Mouse (Mus musculus) Patski (cell line): ENCODE data around the gene Cept1. TPM values are rescaled to one million over a fixed set of nuclear protein-coding genes. Genes with fewer than 3 reads are reported as not detected.

Experiments used
- ATAC-seq: fragments of 100-300 bp; one replicate; pipeline ENCODE4 v1.8.0; 2021
- CTCF ChIA-PET: fragments of 350-600 bp; sonication (Branson Sonifier 250); formaldehyde crosslinking; loops from one replicate; lab custom pipeline; 2022; ENCODE audit warnings: inconsistent platforms; lab: Charles Lee
- POLR2A ChIA-PET: fragments of 350-600 bp; sonication (Branson Sonifier 250); formaldehyde crosslinking; loops from one replicate; lab custom pipeline; 2022; ENCODE audit warnings: antibody characterized with exemption, inconsistent platforms; lab: Charles Lee
- DNase-seq: peaks from one replicate; pipeline ENCODE4 v3.0.0-alpha.2; 2011; ENCODE audit warnings: low read depth, low spot score
- H3K27me3 ChIP-seq: fragments of 371-371 bp; one replicate; pipeline ENCODE4 v1.5.1; 2021
- CTCF ChIP-seq: fragments of 100-300 bp; IDR thresholded peaks from one replicate; pipeline ENCODE4 v1.5.1; 2021
- in situ Hi-C: fragments of 300-500 bp; cut with MboI; formaldehyde crosslinking; loops from 3 replicates; pipeline ENCODE4 v1.11.1; 2018; ENCODE audit warnings: low pct_unique_long_range_greater_than_20kb, mixed read lengths
- polyA plus RNA-seq: library from polyadenylated mRNA; unstranded; gene quantifications from one replicate; pipeline ENCODE4 v1.2.3, GENCODE M21; 2021

Cept1 gene
- polyA plus RNA-seq, 1 experiment from 2014 or later = 59.0 TPM

DNA sequence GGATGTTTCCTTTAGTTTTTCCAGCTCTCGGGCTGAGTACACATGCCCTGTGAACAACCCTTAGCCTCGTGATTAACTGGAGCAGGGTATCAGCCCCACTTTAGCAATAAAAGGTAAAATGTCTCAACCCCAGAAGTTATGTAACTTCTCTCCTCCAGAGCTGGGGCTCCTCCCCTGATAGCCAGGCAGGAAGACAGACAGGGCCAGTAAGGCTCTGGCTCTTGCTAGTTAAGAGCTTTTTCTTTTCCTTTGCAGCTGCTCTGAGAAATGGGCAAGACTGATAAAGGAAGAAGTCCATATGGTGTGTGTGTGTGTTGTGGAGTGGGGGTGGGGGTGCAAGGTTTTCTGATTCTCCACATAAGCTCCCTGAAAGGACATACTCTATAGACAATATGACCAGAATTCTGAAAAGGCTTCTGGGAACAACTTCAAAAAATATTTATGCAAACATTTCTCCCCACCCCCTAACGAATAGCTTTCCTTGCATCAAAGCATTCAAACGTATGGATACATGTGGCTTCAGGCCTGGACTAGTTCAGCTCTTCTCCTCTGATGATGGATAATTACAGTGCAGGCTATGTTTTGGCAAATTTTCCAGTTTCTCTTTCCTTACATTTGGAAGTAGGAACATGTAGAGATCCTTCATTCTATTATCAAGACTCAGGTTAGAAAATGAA lies 51.4 kb downstream of the Cept1 start:
- H3K27me3 ChIP-seq = no peaks in the 10 kb centered on the region
- peak; percentile 20 for ATAC-seq
- ChIA-PET CTCF (interaction anchor here (1.1 to 1.7 kb wide), 3 partner anchors 9 to 44 kb away, joined by 3 to 5 read pairs (median 3); no protein-coding TSS in a partner anchor), POLR2A (no interaction called here)
- DNase-seq = no peak
- TF ChIP-seq CTCF = no peak
- in situ Hi-C loops = no loop called here

DNA sequence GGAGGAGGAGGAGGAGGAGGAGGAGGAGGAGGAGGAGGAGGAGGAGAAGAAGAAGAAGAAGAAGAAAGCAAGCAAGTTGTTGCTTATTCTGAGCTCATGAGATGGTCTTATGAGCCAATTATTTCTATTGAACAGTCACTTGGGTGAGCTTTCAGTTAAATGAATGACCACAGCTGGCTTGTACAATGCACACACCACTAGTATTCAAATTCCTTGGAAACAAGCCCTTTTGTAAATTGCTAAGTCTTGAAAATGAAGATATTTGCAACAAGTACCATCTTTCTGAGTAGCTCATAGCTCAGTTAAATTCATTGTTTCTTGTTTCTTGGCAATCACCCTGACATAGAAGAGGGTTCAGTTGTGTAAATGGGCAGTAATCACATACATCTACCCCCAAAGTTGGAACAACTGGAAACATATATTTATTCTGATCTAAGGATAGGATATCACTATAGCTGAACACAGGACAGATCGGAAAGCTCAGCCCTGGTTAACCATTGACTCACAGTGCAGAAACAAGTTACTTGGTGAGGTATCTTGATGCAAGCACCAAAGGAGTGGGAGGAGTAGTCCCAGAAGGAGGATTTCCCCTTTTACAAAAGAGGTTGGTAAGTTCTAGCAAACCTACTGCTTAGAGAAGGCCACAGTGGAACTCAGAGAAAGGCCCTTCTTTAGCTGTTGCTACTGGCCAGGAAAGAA lies 52.1 kb downstream of the Cept1 start:
- in situ Hi-C loops = no loop called here
- CTCF ChIA-PET = interaction anchor here (1.1 to 1.3 kb wide), 4 partner anchors 9 to 43 kb away, joined by 3 read pairs; no protein-coding TSS in a partner anchor
- ATAC-seq (peak; percentile 7), DNase-seq (no peak)
- POLR2A ChIA-PET = interaction anchor here (0.9 kb wide), 1 partner anchor 9 kb away, joined by 7 read pairs; no protein-coding TSS in a partner anchor
- TF ChIP-seq CTCF = no peak
- no peaks in the 10 kb centered on the region for H3K27me3 ChIP-seq

DNA sequence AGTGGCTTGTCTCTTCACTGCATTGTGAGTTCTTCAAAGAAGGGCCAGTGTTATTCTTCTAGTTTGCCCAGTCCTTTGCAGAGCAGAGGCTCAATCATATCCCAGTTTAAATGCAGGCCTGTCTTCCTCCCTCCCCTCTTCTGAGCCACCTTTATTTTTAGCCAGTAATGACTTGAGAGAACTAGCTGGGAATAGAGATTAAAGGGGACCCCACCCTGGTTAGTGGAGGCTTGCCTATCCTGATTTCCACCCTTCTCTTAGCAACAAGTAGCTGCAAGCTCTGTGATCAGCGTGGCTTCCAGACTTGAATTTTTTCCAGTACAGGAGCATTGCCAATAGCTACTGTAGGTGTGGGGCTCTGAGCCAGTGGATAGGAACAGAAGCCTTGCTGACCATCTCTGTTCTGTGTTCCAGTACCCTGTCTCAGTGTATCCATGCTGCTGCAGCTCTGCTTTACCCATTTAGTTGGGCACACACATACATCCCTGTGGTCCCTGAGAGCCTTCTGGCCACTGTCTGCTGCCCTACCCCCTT lies 53.1 kb downstream of the Cept1 start:
- ATAC-seq (no peak), DNase-seq (no peak)
- H3K27me3 ChIP-seq = no peaks in the 10 kb centered on the region
- ChIA-PET CTCF (interaction anchor here (1.1 to 1.3 kb wide), 2 partner anchors 8 to 13 kb away, joined by 3 read pairs; no protein-coding TSS in a partner anchor), POLR2A (interaction anchor here (0.9 kb wide), 1 partner anchor 10 kb away, joined by 7 read pairs; no protein-coding TSS in a partner anchor)
- in situ Hi-C loops = no loop called here
- no peak for TF ChIP-seq CTCF

DNA sequence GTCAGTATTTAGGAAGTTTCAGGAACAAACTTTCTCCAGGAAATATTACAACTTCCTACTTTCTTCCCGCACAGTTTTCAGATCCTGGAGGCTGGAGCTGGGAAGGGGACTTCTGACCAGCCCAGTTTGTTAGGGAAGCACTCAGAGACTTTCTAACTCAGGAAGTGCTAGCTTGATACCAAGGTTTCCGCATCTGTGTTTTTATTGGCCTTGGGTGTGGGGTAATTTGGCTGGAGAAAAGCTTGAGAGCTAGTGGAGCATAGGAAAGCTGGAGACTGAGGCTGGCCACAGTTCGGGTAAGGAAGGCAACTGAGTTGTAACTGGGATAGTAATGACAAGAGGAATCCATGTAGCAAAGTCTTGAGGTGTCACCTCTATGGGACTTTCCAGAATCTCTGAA lies 53.7 kb downstream of the Cept1 start:
- ATAC-seq (no peak), DNase-seq (no peak)
- TF ChIP-seq CTCF = no peak
- no peaks in the 10 kb centered on the region for H3K27me3 ChIP-seq
- in situ Hi-C loops = no loop called here
- CTCF ChIA-PET = interaction anchor here (1.0 kb wide), 1 partner anchor 9 kb away, joined by 3 read pairs; no protein-coding TSS in a partner anchor
- POLR2A ChIA-PET = no interaction called here

DNA sequence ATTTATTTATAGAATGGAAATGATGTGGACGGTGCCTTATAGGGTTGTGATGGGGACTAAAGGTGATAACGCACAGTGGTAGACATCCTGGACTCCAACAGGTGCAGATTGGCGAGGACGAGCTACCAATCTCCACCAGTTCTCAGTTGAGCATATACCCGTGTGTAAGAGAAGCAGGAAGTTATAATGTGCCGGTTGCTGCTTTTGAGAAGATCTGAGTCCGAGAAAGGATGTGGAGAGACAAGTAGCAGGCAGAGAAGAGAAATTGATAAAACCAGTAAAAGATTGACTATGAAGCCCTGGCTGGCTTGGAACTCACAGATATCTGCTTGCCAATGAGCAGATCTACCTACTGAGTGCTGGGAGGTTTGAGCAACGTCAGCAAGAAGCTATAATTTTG lies 54.4 kb downstream of the Cept1 start:
- POLR2A ChIA-PET = interaction anchor here (0.5 kb wide), 1 partner anchor 69 kb away, joined by 3 read pairs; no protein-coding TSS in a partner anchor
- CTCF ChIA-PET = interaction anchor here (1.0 to 1.2 kb wide), 3 partner anchors 10 to 19 kb away, joined by 3 read pairs; no protein-coding TSS in a partner anchor
- ATAC-seq (no peak), DNase-seq (no peak)
- H3K27me3 ChIP-seq = no peaks in the 10 kb centered on the region
- in situ Hi-C loops = no loop called here
- TF ChIP-seq CTCF = no peak

DNA sequence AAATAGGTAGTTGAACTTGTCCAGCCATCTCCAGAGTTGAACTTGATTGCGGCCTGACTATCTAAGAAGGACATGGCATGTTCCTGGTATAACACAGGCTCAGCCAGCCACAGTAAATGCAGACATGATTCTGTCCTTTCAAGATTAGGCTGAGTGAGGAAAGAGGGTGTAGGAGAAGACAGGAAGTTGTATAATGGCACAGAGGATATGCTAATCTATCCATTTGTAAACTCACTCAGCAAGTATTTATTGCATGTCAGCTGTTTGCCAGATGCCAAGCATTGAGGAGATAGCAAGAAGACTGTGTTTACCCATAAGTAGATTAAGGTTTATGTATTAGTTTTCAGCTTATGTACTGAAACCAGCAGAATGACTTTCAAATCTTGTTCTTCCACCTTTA lies 54.9 kb downstream of the Cept1 start:
- ATAC-seq (no peak), DNase-seq (no peak)
- ChIA-PET POLR2A (no interaction called here), CTCF (interaction anchor here (1.0 to 1.6 kb wide), 3 partner anchors 12 to 24 kb away, joined by 3 to 6 read pairs (median 3); no protein-coding TSS in a partner anchor)
- H3K27me3 ChIP-seq = no peaks in the 10 kb centered on the region
- in situ Hi-C loops = no loop called here
- no peak for TF ChIP-seq CTCF

GRCm38 (mm10) chr3:106490239-106490638 lies 57.4 kb downstream of the Cept1 start:
- in situ Hi-C loops = no loop called here
- DNase-seq (no peak), ATAC-seq (no peak)
- no peak for TF ChIP-seq CTCF
- CTCF ChIA-PET = no interaction called here
- POLR2A ChIA-PET = no interaction called here
- H3K27me3 ChIP-seq = no peaks in the 10 kb centered on the region

- no peaks in the 10 kb centered on the region for H3K27me3 ChIP-seq
- CTCF ChIA-PET = interaction anchor here (1.2 kb wide), 1 partner anchor 13 kb away, joined by 3 read pairs; no protein-coding TSS in a partner anchor
- DNase-seq (no peak), ATAC-seq (no peak)
- POLR2A ChIA-PET = no interaction called here
- TF ChIP-seq CTCF = no peak
- in situ Hi-C loops = no loop called here
Measured at GRCm38 (mm10) chr3:106487551-106487950, 60.1 kb downstream of the Cept1 start.

DNA sequence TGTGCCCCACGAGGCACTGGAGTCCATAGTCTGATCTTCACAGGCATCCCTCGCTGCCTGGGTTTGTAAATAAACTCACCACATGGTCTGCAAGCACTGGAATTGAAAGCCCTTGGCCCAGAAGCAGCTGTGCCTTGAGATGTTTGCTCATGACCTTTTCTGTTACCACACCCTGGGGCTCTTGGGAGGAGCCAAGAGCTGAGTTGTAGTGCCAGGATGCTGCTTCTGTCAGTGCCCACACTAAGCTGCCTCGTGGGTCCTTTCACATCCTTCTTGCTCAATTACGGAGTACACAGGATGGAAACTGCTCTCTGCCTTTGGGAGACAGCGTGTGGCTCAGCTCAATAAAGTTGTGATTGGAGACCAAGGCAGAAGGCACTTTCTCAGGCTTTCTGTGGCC lies 61.8 kb downstream of the Cept1 start:
- ChIA-PET CTCF (interaction anchor here (1.4 kb wide), 1 partner anchor 9 kb away, joined by 3 read pairs; no protein-coding TSS in a partner anchor), POLR2A (interaction anchor here (0.5 kb wide), 1 partner anchor 659 kb away, joined by 4 read pairs; no protein-coding TSS in a partner anchor)
- no peak for TF ChIP-seq CTCF
- H3K27me3 ChIP-seq = peaks cover 10% of the 10 kb centered on the region
- in situ Hi-C loops = no loop called here
- DNase-seq (no peak), ATAC-seq (no peak)

DNA sequence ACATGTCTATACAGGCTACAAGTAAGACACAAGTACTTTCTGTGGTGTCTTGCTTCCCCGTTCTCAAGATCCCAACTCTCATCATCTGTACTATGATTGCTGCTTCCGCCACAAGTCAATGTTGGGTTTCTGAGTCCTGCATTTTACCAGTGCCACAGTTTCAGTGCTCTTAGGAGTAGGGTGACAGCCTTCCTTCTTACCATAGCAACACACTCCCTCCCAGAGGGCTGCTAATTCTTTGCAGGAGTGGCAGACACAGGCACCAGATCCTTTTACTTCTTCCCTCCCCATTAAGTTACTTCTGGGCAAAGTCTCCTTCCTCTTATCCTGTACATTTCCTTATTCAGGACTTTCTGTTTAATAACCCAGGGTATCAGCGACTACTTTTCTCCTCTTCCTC lies 62.7 kb downstream of the Cept1 start:
- TF ChIP-seq CTCF = no peak
- CTCF ChIA-PET = no interaction called here
- peaks cover 18% of the 10 kb centered on the region for H3K27me3 ChIP-seq
- POLR2A ChIA-PET = no interaction called here
- ATAC-seq (no peak), DNase-seq (no peak)
- in situ Hi-C loops = no loop called here
